Mouse (Mus musculus): Measurements from ENCODE around the gene Gpr156.

- no peak for TF ChIP-seq CTCF (IDR thresholded peaks at IDR 0.05)
- TF ChIP-seq EP300 (IDR thresholded peaks at IDR 0.05) = no peak
These were observed 65.6 kb downstream of the Gpr156 start for GRCm38 (mm10) chr16:37981907-37982306.

Measured in lung, postnatal 0 days (tissue).